Mouse (Mus musculus): ENCODE data around the gene Tmem119. TPM values are rescaled to one million over a fixed set of nuclear protein-coding genes. Genes with fewer than 3 reads are reported as not detected.
A peak's percentile ranks its signal among the peaks of the same experiment; 100 is the strongest.
"Not testable (repeated sequence)": the region's sequence is repeated elsewhere in the genome, so short reads cannot be mapped to it uniquely, and the experiment has no call there.

Gene Tmem119
- polyA plus RNA-seq, 1 experiment from 2014 or later: 131 TPM

DNA sequence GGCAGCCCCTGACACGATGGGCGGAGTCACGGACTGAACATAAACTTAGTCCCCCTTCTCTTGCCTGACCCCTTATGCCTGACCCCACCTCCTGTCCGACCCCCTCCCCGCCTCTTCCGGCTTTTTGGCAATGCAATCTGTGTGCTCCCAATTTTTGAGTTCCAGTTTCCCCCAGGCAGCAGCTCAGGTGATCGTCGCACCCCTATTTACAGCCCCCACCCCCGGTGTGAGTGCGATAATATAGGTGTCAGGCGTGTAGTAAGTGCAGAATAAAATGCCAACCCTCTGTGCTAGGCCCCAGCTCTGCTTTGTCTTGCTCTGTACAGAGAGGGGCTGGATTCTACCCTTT, 14.7 kb upstream of the Tmem119 start:
- Histone ChIP-seq H3K4me3 (ENCODE audit: low read depth, low read length) (no peak overlapping the region), H3K36me3 (ENCODE audit: control insufficient read depth, insufficient read depth, low read length) (no peaks in the 10 kb centered on the region), H3K27ac (replicated peaks; ENCODE audit: low read depth, low read length) (no peak overlapping the region), H3K9ac (ENCODE audit: low read length) (no peak overlapping the region), H3K4me1 (ENCODE audit: control insufficient read depth, insufficient read depth, low read length) (peaks cover 2% of the 10 kb centered on the region; the same call in 1 of the 2 replicates), H3K4me2 (ENCODE audit: low read depth, severe bottlenecking) (no peak overlapping the region), H3K9me3 (ENCODE audit: control insufficient read depth, low read length) (no peaks in the 10 kb centered on the region), H3K27me3 (ENCODE audit: control insufficient read depth, insufficient read depth, low read length) (no peaks in the 10 kb centered on the region)
- ATAC-seq (ENCODE audit: insufficient number of reproducible peaks, low FRiP score, low TSS enrichment, low read depth): no peak
- DNase-seq (ENCODE audit: low spot score): no peak
- WGBS: 57% methylated on average over 11 of the region's 11 CpGs

GRCm38 (mm10) chr5:113814111-113815040, 14.1 kb upstream of the Tmem119 start:
- no peak for ATAC-seq (ENCODE audit: insufficient number of reproducible peaks, low FRiP score, low TSS enrichment, low read depth)
- Histone ChIP-seq H3K4me2 (ENCODE audit: low read depth, severe bottlenecking) (no peak overlapping the region), H3K4me3 (ENCODE audit: low read depth, low read length) (no peak overlapping the region), H3K9me3 (ENCODE audit: control insufficient read depth, low read length) (no peaks in the 10 kb centered on the region), H3K4me1 (ENCODE audit: control insufficient read depth, insufficient read depth, low read length) (peaks cover 2% of the 10 kb centered on the region; the same call in 1 of the 2 replicates), H3K27ac (replicated peaks; ENCODE audit: low read depth, low read length) (no peak overlapping the region), H3K27me3 (ENCODE audit: control insufficient read depth, insufficient read depth, low read length) (no peaks in the 10 kb centered on the region), H3K36me3 (ENCODE audit: control insufficient read depth, insufficient read depth, low read length) (no peaks in the 10 kb centered on the region), H3K9ac (ENCODE audit: low read length) (no peak overlapping the region)
- 38% methylated on average over 27 of the region's 27 CpGs for WGBS
- no peak for DNase-seq (ENCODE audit: low spot score)

DNA sequence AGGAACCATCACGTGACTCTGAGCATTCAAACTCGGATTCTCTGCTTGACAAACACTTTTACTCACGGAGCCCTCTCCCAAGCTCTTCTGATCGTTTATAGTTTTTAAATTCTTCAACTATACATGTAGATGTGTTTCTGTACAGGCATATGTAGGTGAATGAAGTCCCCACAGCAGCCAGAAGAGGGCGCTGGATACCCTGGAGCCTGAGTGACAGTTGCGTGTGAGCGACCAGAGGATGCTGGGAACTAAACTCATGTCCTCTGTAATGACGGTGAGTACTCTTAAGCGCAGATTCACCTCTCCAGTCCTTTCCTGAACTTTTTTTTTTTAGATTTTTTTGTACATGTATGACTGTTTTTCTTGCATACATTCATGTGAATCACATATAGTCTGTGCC, 13.3 kb upstream of the Tmem119 start:
- Histone ChIP-seq H3K4me1 (ENCODE audit: control insufficient read depth, insufficient read depth, low read length) (peaks cover 8% of the 10 kb centered on the region; the same call in 1 of the 2 replicates), H3K36me3 (ENCODE audit: control insufficient read depth, insufficient read depth, low read length) (no peaks in the 10 kb centered on the region), H3K9me3 (ENCODE audit: control insufficient read depth, low read length) (no peaks in the 10 kb centered on the region), H3K4me2 (ENCODE audit: low read depth, severe bottlenecking) (no peak overlapping the region), H3K9ac (ENCODE audit: low read length) (no peak overlapping the region), H3K27ac (replicated peaks; ENCODE audit: low read depth, low read length) (no peak overlapping the region), H3K4me3 (ENCODE audit: low read depth, low read length) (no peak overlapping the region), H3K27me3 (ENCODE audit: control insufficient read depth, insufficient read depth, low read length) (no peaks in the 10 kb centered on the region)
- ATAC-seq (ENCODE audit: insufficient number of reproducible peaks, low FRiP score, low TSS enrichment, low read depth) (no peak), DNase-seq (ENCODE audit: low spot score) (no peak)
- WGBS: 23% methylated on average over 9 of the region's 9 CpGs

DNA sequence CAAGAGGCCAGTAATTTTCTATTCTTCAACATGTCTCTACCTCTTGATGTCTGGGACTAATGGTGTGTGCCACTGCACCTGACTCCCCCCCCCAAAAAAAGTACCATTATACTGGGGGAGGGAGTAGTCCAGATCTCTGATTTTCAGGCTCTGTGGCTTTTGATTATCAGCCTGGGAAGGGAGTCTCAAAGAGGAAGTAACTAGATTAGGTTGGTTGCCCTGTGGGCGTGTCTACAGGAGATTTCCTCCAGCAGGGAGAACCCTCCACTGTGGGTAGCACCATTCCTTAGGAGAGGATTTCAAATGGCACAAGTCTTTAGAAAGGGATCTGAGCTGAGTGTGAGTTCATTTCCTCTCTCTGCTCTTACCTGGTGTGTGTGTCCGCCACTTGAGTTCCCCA, 12.3 kb upstream of the Tmem119 start:
- WGBS: 95% methylated on average over 2 of the region's 2 CpGs
- no peak overlapping the region for H3K9ac ChIP-seq (ENCODE audit: low read length)

GRCm38 (mm10) chr5:113811824-113812420, 11.6 kb upstream of the Tmem119 start:
- H3K4me3 ChIP-seq (ENCODE audit: low read depth, low read length); H3K9ac ChIP-seq (ENCODE audit: low read length); H3K9me3 ChIP-seq (ENCODE audit: control insufficient read depth, low read length); H3K27ac ChIP-seq (replicated peaks; ENCODE audit: low read depth, low read length); H3K36me3 ChIP-seq (ENCODE audit: control insufficient read depth, insufficient read depth, low read length); H3K4me2 ChIP-seq (ENCODE audit: low read depth, severe bottlenecking); ATAC-seq (ENCODE audit: insufficient number of reproducible peaks, low FRiP score, low TSS enrichment, low read depth); DNase-seq (ENCODE audit: low spot score); H3K27me3 ChIP-seq (ENCODE audit: control insufficient read depth, insufficient read depth, low read length): not testable (repeated sequence)
- 19% methylated on average over 11 of the region's 12 CpGs for WGBS
- H3K4me1 ChIP-seq (ENCODE audit: control insufficient read depth, insufficient read depth, low read length): peaks cover 23% of the 10 kb centered on the region

More for the DNA sequence above, 12.3 kb upstream of the Tmem119 start:
- Histone ChIP-seq H3K27ac (replicated peaks; ENCODE audit: low read depth, low read length) (no peak overlapping the region), H3K4me1 (ENCODE audit: control insufficient read depth, insufficient read depth, low read length) (peaks cover 16% of the 10 kb centered on the region), H3K4me2 (ENCODE audit: low read depth, severe bottlenecking) (no peak overlapping the region), H3K9me3 (ENCODE audit: control insufficient read depth, low read length) (no peaks in the 10 kb centered on the region), H3K4me3 (ENCODE audit: low read depth, low read length) (no peak overlapping the region), H3K36me3 (ENCODE audit: control insufficient read depth, insufficient read depth, low read length) (no peaks in the 10 kb centered on the region), H3K27me3 (ENCODE audit: control insufficient read depth, insufficient read depth, low read length) (no peaks in the 10 kb centered on the region)
- ATAC-seq (ENCODE audit: insufficient number of reproducible peaks, low FRiP score, low TSS enrichment, low read depth): no peak
- no peak for DNase-seq (ENCODE audit: low spot score)

DNA sequence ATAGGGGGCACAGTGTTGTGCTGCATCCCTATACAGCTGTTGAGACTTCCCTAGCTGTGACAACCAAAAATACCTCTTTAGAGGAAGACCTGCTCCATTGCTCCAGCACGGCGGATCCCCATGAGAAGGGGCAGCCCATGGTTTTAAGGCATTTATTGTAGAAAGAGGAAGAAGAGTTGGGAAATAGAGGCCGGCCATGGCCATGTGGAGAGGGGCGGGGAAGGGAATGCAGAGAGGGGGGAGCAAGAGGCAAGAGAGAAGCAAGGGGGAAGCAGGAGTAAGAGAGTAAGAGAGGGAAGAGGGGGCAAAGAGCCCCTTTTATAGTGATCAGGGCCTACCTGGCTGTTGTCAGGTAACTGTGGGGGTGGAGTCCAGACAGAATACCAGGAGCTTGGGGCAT, 9.8 kb upstream of the Tmem119 start:
- ATAC-seq (ENCODE audit: insufficient number of reproducible peaks, low FRiP score, low TSS enrichment, low read depth): no peak
- no peaks in the 10 kb centered on the region for H3K27me3 ChIP-seq (ENCODE audit: control insufficient read depth, insufficient read depth, low read length)
- no peak overlapping the region for H3K27ac ChIP-seq (replicated peaks; ENCODE audit: low read depth, low read length)
- H3K4me3 ChIP-seq (ENCODE audit: low read depth, low read length): no peak overlapping the region
- WGBS: 88% methylated on average over 4 of the region's 4 CpGs
- H3K9ac ChIP-seq (ENCODE audit: low read length): no peak overlapping the region
- no peak for DNase-seq (ENCODE audit: low spot score)
- H3K9me3 ChIP-seq (ENCODE audit: control insufficient read depth, low read length): no peaks in the 10 kb centered on the region
- H3K36me3 ChIP-seq (ENCODE audit: control insufficient read depth, insufficient read depth, low read length): no peaks in the 10 kb centered on the region
- H3K4me2 ChIP-seq (ENCODE audit: low read depth, severe bottlenecking): no peak overlapping the region
- peaks cover 30% of the 10 kb centered on the region for H3K4me1 ChIP-seq (ENCODE audit: control insufficient read depth, insufficient read depth, low read length)

GRCm38 (mm10) chr5:113808177-113808576, 7.9 kb upstream of the Tmem119 start:
- 3% methylated on average over 2 of the region's 2 CpGs for WGBS
- Histone ChIP-seq H3K9ac (ENCODE audit: low read length) (no peak overlapping the region), H3K27ac (replicated peaks; ENCODE audit: low read depth, low read length) (peak overlapping the region; percentile 57; the same call in 1 of the 2 replicates), H3K4me2 (ENCODE audit: low read depth, severe bottlenecking) (no peak overlapping the region; the same call in 1 of the 2 replicates), H3K4me3 (ENCODE audit: low read depth, low read length) (no peak overlapping the region), H3K4me1 (ENCODE audit: control insufficient read depth, insufficient read depth, low read length) (peaks cover 39% of the 10 kb centered on the region), H3K9me3 (ENCODE audit: control insufficient read depth, low read length) (no peaks in the 10 kb centered on the region), H3K27me3 (ENCODE audit: control insufficient read depth, insufficient read depth, low read length) (no peaks in the 10 kb centered on the region), H3K36me3 (ENCODE audit: control insufficient read depth, insufficient read depth, low read length) (no peaks in the 10 kb centered on the region)
- ATAC-seq (ENCODE audit: insufficient number of reproducible peaks, low FRiP score, low TSS enrichment, low read depth): peak; percentile 67
- DNase-seq (ENCODE audit: low spot score): peak; percentile 78

DNA sequence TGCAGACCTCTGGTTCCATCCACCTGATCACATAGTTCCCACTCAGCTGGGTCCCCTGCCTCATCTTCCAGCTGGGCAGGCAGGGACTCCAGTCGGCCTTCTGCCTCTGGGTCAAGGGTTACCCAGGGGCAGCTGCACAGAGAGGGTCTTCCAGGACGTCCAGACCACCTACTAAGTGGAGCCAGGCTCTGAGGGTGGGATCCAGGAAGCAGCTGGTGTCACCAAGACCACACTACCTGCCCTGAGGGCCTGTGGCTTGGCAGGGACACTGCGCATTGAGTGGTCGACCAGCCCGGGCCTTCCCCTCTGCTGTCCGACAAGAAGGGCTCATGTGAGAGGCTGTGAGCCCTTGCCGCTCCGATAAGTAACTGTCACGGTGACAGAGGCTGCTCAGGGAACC, 7.4 kb upstream of the Tmem119 start:
- H3K36me3 ChIP-seq (ENCODE audit: control insufficient read depth, insufficient read depth, low read length): no peaks in the 10 kb centered on the region
- H3K4me2 ChIP-seq (ENCODE audit: low read depth, severe bottlenecking): no peak overlapping the region; the same call in 1 of the 2 replicates
- H3K9me3 ChIP-seq (ENCODE audit: control insufficient read depth, low read length): no peaks in the 10 kb centered on the region
- no peak overlapping the region for H3K9ac ChIP-seq (ENCODE audit: low read length)
- WGBS: 14% methylated on average over 9 of the region's 9 CpGs
- H3K27ac ChIP-seq (replicated peaks; ENCODE audit: low read depth, low read length): peak overlapping the region; percentile 57; the same call in 1 of the 2 replicates
- ATAC-seq (ENCODE audit: insufficient number of reproducible peaks, low FRiP score, low TSS enrichment, low read depth) (no peak), DNase-seq (ENCODE audit: low spot score) (peak; percentile 56)
- H3K27me3 ChIP-seq (ENCODE audit: control insufficient read depth, insufficient read depth, low read length): no peaks in the 10 kb centered on the region
- H3K4me3 ChIP-seq (ENCODE audit: low read depth, low read length): no peak overlapping the region
- peaks cover 39% of the 10 kb centered on the region for H3K4me1 ChIP-seq (ENCODE audit: control insufficient read depth, insufficient read depth, low read length)

All from limb, embryonic 11.5 days (tissue).